Mouse (Mus musculus) limb, embryonic 11.5 days (tissue): ENCODE results near the gene Cdc6. TPM values are rescaled to one million over a fixed set of nuclear protein-coding genes. Genes with fewer than 3 reads are reported as not detected.

Experiments used
- ATAC-seq: fragments of 200-750 bp; cut with Nextera tagmentation; 2 replicates; pipeline ENCODE4 v1.8.0; 2017; ENCODE audit warnings: low read depth; ENCODE audit not compliant: insufficient number of reproducible peaks, low FRiP score, low TSS enrichment
- DNase-seq: peaks from one replicate; pipeline ENCODE4 v3.0.0-alpha.2; 2015; ENCODE audit warnings: low spot score
- H3K27ac ChIP-seq: fragments of 300-500 bp; sonication (generic); replicated peaks from 2 replicates; pipeline ENCODE4 v1.5.1; 2014; ENCODE audit warnings: low read depth, mild to moderate bottlenecking, low read length
- H3K27me3 ChIP-seq: fragments of 300-500 bp; sonication (generic); 2 replicates; pipeline ENCODE4 v1.6.1; 2014; ENCODE audit warnings: mild to moderate bottlenecking, low read length, mixed read lengths; ENCODE audit not compliant: control insufficient read depth, insufficient read depth
- H3K36me3 ChIP-seq: fragments of 300-500 bp; sonication (generic); 2 replicates; pipeline ENCODE4 v1.6.1; 2014; ENCODE audit warnings: mild to moderate bottlenecking, low read length, moderate library complexity, mixed read lengths; ENCODE audit not compliant: control insufficient read depth, insufficient read depth
- H3K4me1 ChIP-seq: fragments of 300-500 bp; sonication (generic); 2 replicates; pipeline ENCODE4 v1.6.1; 2014; ENCODE audit warnings: low read length, mixed read lengths; ENCODE audit not compliant: control insufficient read depth, insufficient read depth
- H3K4me2 ChIP-seq: fragments of 300-500 bp; sonication (generic); 2 replicates; pipeline ENCODE4 v1.6.1; 2014; ENCODE audit warnings: low read depth, mild to moderate bottlenecking, moderate library complexity; ENCODE audit not compliant: severe bottlenecking
- H3K4me3 ChIP-seq: fragments of 300-500 bp; sonication (generic); 2 replicates; pipeline ENCODE4 v1.5.1; 2014; ENCODE audit warnings: low read depth, low read length
- H3K9ac ChIP-seq: fragments of 300-500 bp; sonication (generic); 2 replicates; pipeline ENCODE4 v1.6.1; 2014; ENCODE audit warnings: mild to moderate bottlenecking, low read length
- H3K9me3 ChIP-seq: fragments of 300-500 bp; sonication (generic); 2 replicates; pipeline ENCODE4 v1.6.1; 2016; ENCODE audit warnings: low read length; ENCODE audit not compliant: control insufficient read depth
- WGBS: fragments of 180-500 bp; shearing (Covaris S2); extraction: QIAGEN DNeasy Blood & Tissue Kit; methylation state at CpG from one replicate; pipeline ENCODE4 v1.1.7; 2014; 5-methylcytosine and 5-hydroxymethylcytosine counted together
- polyA plus RNA-seq: library from polyadenylated mRNA; unstranded; fragments of >200 nt; fragmentation: Nextera tagmentation; extraction: Ambion mirVana; gene quantifications from 2 replicates; pipeline ENCODE4 v1.2.1, GENCODE M21; 2014

Cdc6 gene
- polyA plus RNA-seq, 1 experiment from 2014 or later: 58.7 TPM

GRCm38 (mm10) chr11:98924633-98925175, 17.1 kb downstream of the Cdc6 start:
- no peak overlapping the region for H3K4me3 ChIP-seq
- H3K4me1 ChIP-seq: peaks cover 64% of the 10 kb centered on the region
- WGBS: 19% methylated on average over 5 of the region's 5 CpGs
- H3K27ac ChIP-seq: peak overlapping the region; percentile 94
- H3K27me3 ChIP-seq: no peaks in the 10 kb centered on the region
- peaks cover 2% of the 10 kb centered on the region for H3K36me3 ChIP-seq
- DNase-seq (no peak), ATAC-seq (no peak)
- H3K4me2 ChIP-seq: no peak overlapping the region; the same call in 1 of the 2 replicates
- H3K9ac ChIP-seq: no peak overlapping the region; the same call in 1 of the 2 replicates
- H3K9me3 ChIP-seq: no peaks in the 10 kb centered on the region

- ATAC-seq (peak; percentile 5; the same call in 1 of the 2 replicates), DNase-seq (peak; percentile 64)
- Histone ChIP-seq H3K9ac (no peak overlapping the region), H3K27me3 (no peaks in the 10 kb centered on the region), H3K36me3 (no peaks in the 10 kb centered on the region), H3K4me2 (peak overlapping the region; percentile 24; the same call in 1 of the 2 replicates), H3K27ac (peak overlapping the region; percentile 94), H3K9me3 (no peaks in the 10 kb centered on the region), H3K4me1 (peaks cover 70% of the 10 kb centered on the region), H3K4me3 (no peak overlapping the region)
- WGBS: 3% methylated on average over 10 of the region's 10 CpGs
These were observed 17.7 kb downstream of the Cdc6 start for GRCm38 (mm10) chr11:98925265-98925721.

- WGBS: 0% methylated on average over 12 of the region's 12 CpGs
- H3K4me2 ChIP-seq: peak overlapping the region; percentile 24
- H3K4me1 ChIP-seq: peaks cover 76% of the 10 kb centered on the region
- H3K27ac ChIP-seq: peak overlapping the region; percentile 94
- DNase-seq (peak; percentile 93), ATAC-seq (peak; percentile 74)
- H3K27me3 ChIP-seq: no peaks in the 10 kb centered on the region
- H3K9ac ChIP-seq: peak overlapping the region; percentile 32
- no peaks in the 10 kb centered on the region for H3K36me3 ChIP-seq
- no peak overlapping the region for H3K4me3 ChIP-seq
- no peaks in the 10 kb centered on the region for H3K9me3 ChIP-seq
These were observed 18.3 kb downstream of the Cdc6 start for GRCm38 (mm10) chr11:98925868-98926311.

GRCm38 (mm10) chr11:98926553-98926952, 19.0 kb downstream of the Cdc6 start:
- Histone ChIP-seq H3K9ac (no peak overlapping the region; the same call in 1 of the 2 replicates), H3K4me1 (peaks cover 83% of the 10 kb centered on the region)
- no peak for DNase-seq

GRCm38 (mm10) chr11:98927438-98928076, 20.0 kb downstream of the Cdc6 start, which contains the start of gene Rara:
Rara (plus strand) TSS chr11:98927818.
- peaks cover 88% of the 10 kb centered on the region for H3K4me1 ChIP-seq

More at GRCm38 (mm10) chr11:98926553-98926952, 19.0 kb downstream of the Cdc6 start:
- H3K27ac ChIP-seq: peak overlapping the region; percentile 94
- H3K27me3 ChIP-seq: no peaks in the 10 kb centered on the region
- H3K4me2 ChIP-seq: peak overlapping the region; percentile 24
- H3K36me3 ChIP-seq: no peaks in the 10 kb centered on the region
- 42% methylated on average over 7 of the region's 7 CpGs for WGBS
- ATAC-seq: no peak
- H3K9me3 ChIP-seq: no peaks in the 10 kb centered on the region
- no peak overlapping the region for H3K4me3 ChIP-seq

GRCm38 (mm10) chr11:98928186-98928893, 20.7 kb downstream of the Cdc6 start:
- 7% methylated on average over 12 of the region's 12 CpGs for WGBS
- H3K4me1 ChIP-seq: peaks cover 90% of the 10 kb centered on the region
- H3K9ac ChIP-seq: peak overlapping the region; percentile 82
- no peaks in the 10 kb centered on the region for H3K27me3 ChIP-seq
- no peaks in the 10 kb centered on the region for H3K9me3 ChIP-seq
- H3K4me2 ChIP-seq: peak overlapping the region; percentile 95
- ATAC-seq: no peak
- H3K4me3 ChIP-seq: peak overlapping the region; percentile 70
- DNase-seq: no peak
- no peaks in the 10 kb centered on the region for H3K36me3 ChIP-seq
- peak overlapping the region; percentile 62; the same call in 1 of the 2 replicates for H3K27ac ChIP-seq

More at GRCm38 (mm10) chr11:98927438-98928076, 20.0 kb downstream of the Cdc6 start, which contains the start of gene Rara:
- no peaks in the 10 kb centered on the region for H3K9me3 ChIP-seq
- ATAC-seq (no peak), DNase-seq (peak; percentile 75)
- peak within 1 kb of the TSS; percentile 94 for H3K27ac ChIP-seq
- peak within 1 kb of the TSS; percentile 82 for H3K9ac ChIP-seq
- H3K27me3 ChIP-seq: no peaks in the 10 kb centered on the region
- no peaks in the 10 kb centered on the region for H3K36me3 ChIP-seq
- peak within 1 kb of the TSS; percentile 95 for H3K4me2 ChIP-seq
- peak within 1 kb of the TSS; percentile 70 for H3K4me3 ChIP-seq
- WGBS: 4% methylated on average over 21 of the region's 21 CpGs

GRCm38 (mm10) chr11:98929503-98929902, 21.9 kb downstream of the Cdc6 start:
- Histone ChIP-seq H3K4me2 (peak overlapping the region; percentile 95), H3K9ac (peak overlapping the region; percentile 23), H3K27me3 (no peaks in the 10 kb centered on the region), H3K27ac (no peak overlapping the region; the same call in 1 of the 2 replicates), H3K36me3 (no peaks in the 10 kb centered on the region), H3K9me3 (no peaks in the 10 kb centered on the region), H3K4me1 (peaks cover 82% of the 10 kb centered on the region), H3K4me3 (no peak overlapping the region)
- WGBS: 13% methylated on average over 9 of the region's 9 CpGs
- no peak for ATAC-seq
- no peak for DNase-seq

- ATAC-seq (no peak), DNase-seq (no peak)
- 49% methylated on average over 7 of the region's 7 CpGs for WGBS
- peak overlapping the region; percentile 95; the same call in 1 of the 2 replicates for H3K4me2 ChIP-seq
- H3K4me1 ChIP-seq: peaks cover 77% of the 10 kb centered on the region
- H3K9me3 ChIP-seq: no peaks in the 10 kb centered on the region
- no peak overlapping the region for H3K4me3 ChIP-seq
- no peaks in the 10 kb centered on the region for H3K27me3 ChIP-seq
- H3K9ac ChIP-seq: 0 out of 2 replicates have a peak overlapping the region, but pooled peaks have one; percentile 17
- no peaks in the 10 kb centered on the region for H3K36me3 ChIP-seq
- peak overlapping the region; percentile 59 for H3K27ac ChIP-seq
These were observed 22.6 kb downstream of the Cdc6 start for GRCm38 (mm10) chr11:98930127-98930601.
